Mouse (Mus musculus): ENCODE data around the gene Pla2g2e. TPM values are rescaled to one million over a fixed set of nuclear protein-coding genes. Genes with fewer than 3 reads are reported as not detected.

The Pla2g2e gene
- polyA plus RNA-seq, 1 experiment from 2014 or later = not detected

GRCm38 (mm10) chr4:138858446-138858845, 19.3 kb upstream of the Pla2g2e start:
- Histone ChIP-seq H3K4me3 (ENCODE audit: low read depth, low read length) (no peak overlapping the region), H3K4me1 (ENCODE audit: control insufficient read depth, insufficient read depth, low read length) (0 out of 2 replicates have a peak, but pooled peaks cover 4% of the 10 kb centered on the region), H3K27ac (ENCODE audit: low read depth, low read length) (no peak overlapping the region), H3K36me3 (ENCODE audit: control insufficient read depth, insufficient read depth, low read length) (no peaks in the 10 kb centered on the region), H3K4me2 (no peak overlapping the region), H3K27me3 (ENCODE audit: control insufficient read depth, insufficient read depth, low read length) (no peaks in the 10 kb centered on the region), H3K9ac (ENCODE audit: low read depth, low read length) (no peak overlapping the region), H3K9me3 (replicated peaks; ENCODE audit: control insufficient read depth, low read length) (no peaks in the 10 kb centered on the region)
- no peak for ATAC-seq (replicated peaks; ENCODE audit: insufficient number of reproducible peaks, low FRiP score, low TSS enrichment)
- WGBS (ENCODE audit: insufficient replicate concordance) = 66% methylated on average over 15 of the region's 15 CpGs

GRCm38 (mm10) chr4:138859245-138859644, 18.5 kb upstream of the Pla2g2e start:
- Histone ChIP-seq H3K4me2 (peak overlapping the region; percentile 55), H3K9ac (ENCODE audit: low read depth, low read length) (no peak overlapping the region), H3K27me3 (ENCODE audit: control insufficient read depth, insufficient read depth, low read length) (no peaks in the 10 kb centered on the region), H3K4me3 (ENCODE audit: low read depth, low read length) (peak overlapping the region; percentile 22), H3K27ac (ENCODE audit: low read depth, low read length) (no peak overlapping the region), H3K4me1 (ENCODE audit: control insufficient read depth, insufficient read depth, low read length) (0 out of 2 replicates have a peak, but pooled peaks cover 4% of the 10 kb centered on the region), H3K36me3 (ENCODE audit: control insufficient read depth, insufficient read depth, low read length) (no peaks in the 10 kb centered on the region), H3K9me3 (replicated peaks; ENCODE audit: control insufficient read depth, low read length) (no peaks in the 10 kb centered on the region)
- ATAC-seq (replicated peaks; ENCODE audit: insufficient number of reproducible peaks, low FRiP score, low TSS enrichment) = no peak
- 20% methylated on average over 9 of the region's 9 CpGs for WGBS (ENCODE audit: insufficient replicate concordance)

GRCm38 (mm10) chr4:138859728-138860127, 18.0 kb upstream of the Pla2g2e start:
- ATAC-seq (replicated peaks; ENCODE audit: insufficient number of reproducible peaks, low FRiP score, low TSS enrichment) = 0 out of 2 replicates have a peak, but pooled peaks have one; percentile 62
- 3% methylated on average over 13 of the region's 13 CpGs for WGBS (ENCODE audit: insufficient replicate concordance)
- H3K27me3 ChIP-seq (ENCODE audit: control insufficient read depth, insufficient read depth, low read length) = no peaks in the 10 kb centered on the region
- no peaks in the 10 kb centered on the region for H3K36me3 ChIP-seq (ENCODE audit: control insufficient read depth, insufficient read depth, low read length)
- H3K4me2 ChIP-seq = peak overlapping the region; percentile 55
- H3K27ac ChIP-seq (ENCODE audit: low read depth, low read length) = no peak overlapping the region
- no peaks in the 10 kb centered on the region for H3K9me3 ChIP-seq (replicated peaks; ENCODE audit: control insufficient read depth, low read length)
- peak overlapping the region; percentile 22 for H3K4me3 ChIP-seq (ENCODE audit: low read depth, low read length)
- H3K9ac ChIP-seq (ENCODE audit: low read depth, low read length) = no peak overlapping the region
- H3K4me1 ChIP-seq (ENCODE audit: control insufficient read depth, insufficient read depth, low read length) = 0 out of 2 replicates have a peak, but pooled peaks cover 4% of the 10 kb centered on the region

- no peak within 1 kb of the TSS for H3K4me3 ChIP-seq (ENCODE audit: low read depth, low read length)
- WGBS (ENCODE audit: insufficient replicate concordance) = 61% methylated on average over 10 of the region's 10 CpGs
- peaks cover 5% of the 10 kb centered on the region; the same call in 1 of the 2 replicates for H3K27me3 ChIP-seq (ENCODE audit: control insufficient read depth, insufficient read depth, low read length)
- no peaks in the 10 kb centered on the region for H3K9me3 ChIP-seq (replicated peaks; ENCODE audit: control insufficient read depth, low read length)
- no peak within 1 kb of the TSS for H3K4me2 ChIP-seq
- no peak within 1 kb of the TSS for H3K9ac ChIP-seq (ENCODE audit: low read depth, low read length)
- no peaks in the 10 kb centered on the region for H3K36me3 ChIP-seq (ENCODE audit: control insufficient read depth, insufficient read depth, low read length)
- no peak for ATAC-seq (replicated peaks; ENCODE audit: insufficient number of reproducible peaks, low FRiP score, low TSS enrichment)
- 0 out of 2 replicates have a peak, but pooled peaks cover 4% of the 10 kb centered on the region for H3K4me1 ChIP-seq (ENCODE audit: control insufficient read depth, insufficient read depth, low read length)
- no peak within 1 kb of the TSS for H3K27ac ChIP-seq (ENCODE audit: low read depth, low read length)
Observed at GRCm38 (mm10) chr4:138863344-138863998, 14.3 kb upstream of the Pla2g2e start, which contains the start of gene Pla2g5. Gene Pla2g5, minus strand, starts transcription at chr4:138863482.

GRCm38 (mm10) chr4:138865092-138865491, 12.7 kb upstream of the Pla2g2e start:
- H3K27me3 ChIP-seq (ENCODE audit: control insufficient read depth, insufficient read depth, low read length) = peaks cover 5% of the 10 kb centered on the region; the same call in 1 of the 2 replicates
- no peak overlapping the region for H3K9ac ChIP-seq (ENCODE audit: low read depth, low read length)
- no peaks in the 10 kb centered on the region for H3K9me3 ChIP-seq (replicated peaks; ENCODE audit: control insufficient read depth, low read length)

GRCm38 (mm10) chr4:138865991-138866390, 11.8 kb upstream of the Pla2g2e start:
- 0 out of 2 replicates have a peak, but pooled peaks cover under 1% of the 10 kb centered on the region for H3K9me3 ChIP-seq (replicated peaks; ENCODE audit: control insufficient read depth, low read length)
- H3K36me3 ChIP-seq (ENCODE audit: control insufficient read depth, insufficient read depth, low read length) = no peaks in the 10 kb centered on the region
- H3K9ac ChIP-seq (ENCODE audit: low read depth, low read length) = no peak overlapping the region
- ATAC-seq (replicated peaks; ENCODE audit: insufficient number of reproducible peaks, low FRiP score, low TSS enrichment) = no peak
- no peak overlapping the region for H3K4me3 ChIP-seq (ENCODE audit: low read depth, low read length)
- no peak overlapping the region for H3K27ac ChIP-seq (ENCODE audit: low read depth, low read length)
- 55% methylated on average over 6 of the region's 6 CpGs for WGBS (ENCODE audit: insufficient replicate concordance)
- peaks cover 5% of the 10 kb centered on the region; the same call in 1 of the 2 replicates for H3K27me3 ChIP-seq (ENCODE audit: control insufficient read depth, insufficient read depth, low read length)
- H3K4me2 ChIP-seq = no peak overlapping the region
- no peaks in the 10 kb centered on the region for H3K4me1 ChIP-seq (ENCODE audit: control insufficient read depth, insufficient read depth, low read length)

More at GRCm38 (mm10) chr4:138865092-138865491, 12.7 kb upstream of the Pla2g2e start:
- Histone ChIP-seq H3K4me1 (ENCODE audit: control insufficient read depth, insufficient read depth, low read length) (no peaks in the 10 kb centered on the region), H3K27ac (ENCODE audit: low read depth, low read length) (no peak overlapping the region), H3K4me3 (ENCODE audit: low read depth, low read length) (no peak overlapping the region), H3K4me2 (no peak overlapping the region), H3K36me3 (ENCODE audit: control insufficient read depth, insufficient read depth, low read length) (no peaks in the 10 kb centered on the region)
- 41% methylated on average over 5 of the region's 5 CpGs for WGBS (ENCODE audit: insufficient replicate concordance)
- ATAC-seq (replicated peaks; ENCODE audit: insufficient number of reproducible peaks, low FRiP score, low TSS enrichment) = no peak

GRCm38 (mm10) chr4:138866413-138866812, 11.3 kb upstream of the Pla2g2e start:
- no peak overlapping the region for H3K4me3 ChIP-seq (ENCODE audit: low read depth, low read length)
- H3K9ac ChIP-seq (ENCODE audit: low read depth, low read length) = no peak overlapping the region
- no peak overlapping the region for H3K27ac ChIP-seq (ENCODE audit: low read depth, low read length)
- ATAC-seq (replicated peaks; ENCODE audit: insufficient number of reproducible peaks, low FRiP score, low TSS enrichment) = no peak
- no peaks in the 10 kb centered on the region for H3K4me1 ChIP-seq (ENCODE audit: control insufficient read depth, insufficient read depth, low read length)
- no peaks in the 10 kb centered on the region for H3K36me3 ChIP-seq (ENCODE audit: control insufficient read depth, insufficient read depth, low read length)
- H3K9me3 ChIP-seq (replicated peaks; ENCODE audit: control insufficient read depth, low read length) = 0 out of 2 replicates have a peak, but pooled peaks cover 3% of the 10 kb centered on the region
- H3K27me3 ChIP-seq (ENCODE audit: control insufficient read depth, insufficient read depth, low read length) = peaks cover 5% of the 10 kb centered on the region; the same call in 1 of the 2 replicates
- H3K4me2 ChIP-seq = no peak overlapping the region
- 13% methylated on average over 7 of the region's 7 CpGs for WGBS (ENCODE audit: insufficient replicate concordance)

- 46% methylated on average over 8 of the region's 8 CpGs for WGBS (ENCODE audit: insufficient replicate concordance)
- ATAC-seq (replicated peaks; ENCODE audit: insufficient number of reproducible peaks, low FRiP score, low TSS enrichment) = no peak
Observed at GRCm38 (mm10) chr4:138868666-138869065, 9.1 kb upstream of the Pla2g2e start.

More at GRCm38 (mm10) chr4:138868666-138869065, 9.1 kb upstream of the Pla2g2e start:
- H3K27ac ChIP-seq (ENCODE audit: low read depth, low read length) = no peak overlapping the region
- H3K36me3 ChIP-seq (ENCODE audit: control insufficient read depth, insufficient read depth, low read length) = no peaks in the 10 kb centered on the region
- H3K9me3 ChIP-seq (replicated peaks; ENCODE audit: control insufficient read depth, low read length) = 0 out of 2 replicates have a peak, but pooled peaks cover 3% of the 10 kb centered on the region
- no peak overlapping the region for H3K9ac ChIP-seq (ENCODE audit: low read depth, low read length)
- no peak overlapping the region for H3K4me3 ChIP-seq (ENCODE audit: low read depth, low read length)
- peaks cover 5% of the 10 kb centered on the region; the same call in 1 of the 2 replicates for H3K27me3 ChIP-seq (ENCODE audit: control insufficient read depth, insufficient read depth, low read length)
- no peaks in the 10 kb centered on the region for H3K4me1 ChIP-seq (ENCODE audit: control insufficient read depth, insufficient read depth, low read length)
- H3K4me2 ChIP-seq = no peak overlapping the region
